Comparison of ENCODE assay signal across 9 mouse cellular contexts in the genomic region with DNA sequence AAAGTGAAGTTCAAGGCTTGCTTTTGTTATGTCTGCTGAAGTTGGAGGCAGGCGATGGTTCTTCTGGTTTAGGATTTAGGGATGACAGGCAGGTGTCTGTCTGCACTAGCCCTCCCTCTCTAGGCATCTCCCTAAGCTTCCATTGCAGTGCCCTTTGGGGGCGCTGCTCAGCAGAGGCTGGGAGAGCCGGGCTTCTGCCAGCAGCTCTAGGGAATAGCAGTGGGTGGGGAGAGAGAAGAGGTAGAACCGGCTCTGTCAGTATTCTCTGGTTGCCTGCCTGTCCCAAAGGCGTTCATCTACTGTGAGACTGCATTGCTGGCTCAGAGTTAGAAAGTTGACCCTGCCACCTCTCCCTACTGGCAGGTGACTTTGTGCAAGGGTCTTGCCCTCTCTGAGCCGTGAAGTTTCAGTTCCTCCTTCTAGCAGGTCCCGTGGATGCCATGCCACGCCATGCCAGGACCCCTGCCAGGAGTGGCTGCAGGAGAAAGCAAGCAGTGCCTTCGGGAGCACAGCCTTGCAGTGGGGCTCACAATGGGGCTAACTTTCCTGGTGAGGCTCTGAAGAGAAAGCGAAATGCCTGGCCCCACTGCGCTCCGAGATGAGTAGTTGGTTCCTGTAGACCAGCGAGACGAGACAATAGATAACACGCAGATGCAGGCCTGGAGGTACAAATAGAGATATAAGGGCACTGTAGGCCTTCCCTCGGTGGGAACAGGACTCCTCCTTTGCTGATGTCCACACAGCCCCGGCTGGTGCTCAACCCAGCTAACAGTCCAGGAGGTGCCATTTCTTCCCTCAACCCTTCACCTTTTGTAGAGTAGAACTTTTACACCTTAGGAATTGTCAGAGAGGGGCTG. TPM values are rescaled to one million over a fixed set of nuclear protein-coding genes. Genes with fewer than 3 reads are reported as not detected.
DNase-seq lines count a peak whose midpoint lies in the region; ATAC-seq and TF ChIP-seq lines count a peak whose summit lies in the region.
"Had no signal": no experiment of that assay in that cellular context is flagged by ENCODE, and none has a peak within 500 bp of the region (broad histone marks: within the 10 kb centered on the region; RNA-seq: fewer than 3 reads in every experiment).

No protein-coding gene starts in this region.

- H3K27ac ChIP-seq in left cerebral cortex, adult 2 months, result peak overlapping the region; percentile 34
- H3K27ac ChIP-seq in embryonic facial prominence, embryonic 12.5 days, result peak overlapping the region; percentile 54; the same call in 1 of the 2 replicates
- H3K27ac ChIP-seq in kidney, postnatal 0 days, result peak overlapping the region; percentile 31; the same call in 1 of the 2 replicates
- no peak overlapping the region for H3K27ac ChIP-seq in forebrain, postnatal 0 days (ENCODE audit: low read depth, low read length)

- no peaks in the 10 kb centered on the region for H3K27me3 ChIP-seq in embryonic facial prominence, embryonic 12.5 days
- no peaks in the 10 kb centered on the region for H3K27me3 ChIP-seq in kidney, postnatal 0 days (ENCODE audit: insufficient read depth, low read length)
- H3K27me3 ChIP-seq in forebrain, postnatal 0 days (ENCODE audit: insufficient read depth, low read length), result no peaks in the 10 kb centered on the region
- H3K27me3 ChIP-seq: megakaryocyte, embryonic 14.5 days had no signal

- peaks cover 86% of the 10 kb centered on the region for H3K4me1 ChIP-seq in embryonic facial prominence, embryonic 12.5 days
- peaks cover 26% of the 10 kb centered on the region for H3K4me1 ChIP-seq in kidney, postnatal 0 days (replicated peaks; ENCODE audit: insufficient read depth, low read length)
- no peaks in the 10 kb centered on the region for H3K4me1 ChIP-seq in forebrain, postnatal 0 days (ENCODE audit: insufficient read depth)

- intact Hi-C loops in left cerebral cortex, adult 2 months (cut with DNase I), result no loop called here

- H3K9me3 ChIP-seq in embryonic facial prominence, embryonic 12.5 days, result no peaks in the 10 kb centered on the region
- no peaks in the 10 kb centered on the region for H3K9me3 ChIP-seq in kidney, postnatal 0 days (replicated peaks; ENCODE audit: low read length)
- H3K9me3 ChIP-seq in forebrain, postnatal 0 days (ENCODE audit: low read length), result no peaks in the 10 kb centered on the region
- H3K9me3 ChIP-seq: megakaryocyte, embryonic 14.5 days had no signal

- DNase-seq in left cerebral cortex, adult 2 months (ENCODE audit: extremely low spot score in 1 of 2, low spot score in 2 of 2), result no peak
- DNase-seq in left cerebral cortex, adult 18-20 months (ENCODE audit: low spot score in 2 of 2), result no peak
- DNase-seq in kidney, postnatal 0 days (ENCODE audit: low spot score), result no peak
- no peak for DNase-seq in cerebellum, postnatal 4 days (ENCODE audit: low spot score in 2 of 2)
- no peak for DNase-seq in right cerebral cortex, postnatal 25 days
- no peak for DNase-seq in forebrain, postnatal 0 days

- peaks cover 14% of the 10 kb centered on the region; the same call in 1 of the 2 replicates for H3K36me3 ChIP-seq in embryonic facial prominence, embryonic 12.5 days
- H3K36me3 ChIP-seq in kidney, postnatal 0 days (ENCODE audit: insufficient read depth, low read length), result no peaks in the 10 kb centered on the region
- H3K36me3 ChIP-seq in forebrain, postnatal 0 days (ENCODE audit: insufficient read depth), result no peaks in the 10 kb centered on the region

- no peak for ATAC-seq in embryonic facial prominence, embryonic 12.5 days (ENCODE audit: insufficient number of reproducible peaks, insufficient read depth, low FRiP score, low TSS enrichment)
- ATAC-seq in kidney, postnatal 0 days (replicated peaks; ENCODE audit: low FRiP score, low read depth), result no peak
- ATAC-seq in megakaryocyte progenitor cell, adult 5-6 weeks (replicated peaks; ENCODE audit: poor library complexity), result peak; percentile 40
- ATAC-seq in forebrain, postnatal 0 days, result no peak

- peak; percentile 53 for TF ChIP-seq CTCF in left cerebral cortex, adult 2 months (IDR thresholded peaks at IDR 0.05)
- peak; percentile 56 for TF ChIP-seq CTCF in kidney, postnatal 0 days (IDR thresholded peaks at IDR 0.05; ENCODE audit: low read depth)
- TF ChIP-seq CTCF in forebrain, postnatal 0 days (IDR thresholded peaks at IDR 0.05; ENCODE audit: low read depth), result no peak

- peak overlapping the region; percentile 22; the same call in 1 of the 2 replicates for H3K4me2 ChIP-seq in embryonic facial prominence, embryonic 12.5 days (replicated peaks)
- no peak overlapping the region for H3K4me2 ChIP-seq in kidney, postnatal 0 days (ENCODE audit: low read length)
- no peak overlapping the region for H3K4me2 ChIP-seq in forebrain, postnatal 0 days (ENCODE audit: low read depth)

- H3K9ac ChIP-seq in embryonic facial prominence, embryonic 12.5 days, result no peak overlapping the region
- no peak overlapping the region for H3K9ac ChIP-seq in kidney, postnatal 0 days (ENCODE audit: low read depth, low read length)
- no peak overlapping the region for H3K9ac ChIP-seq in forebrain, postnatal 0 days

- H3K4me3 ChIP-seq in left cerebral cortex, adult 2 months, result no peak overlapping the region
- no peak overlapping the region for H3K4me3 ChIP-seq in embryonic facial prominence, embryonic 12.5 days
- H3K4me3 ChIP-seq in kidney, postnatal 0 days (replicated peaks; ENCODE audit: low read depth, low read length), result no peak overlapping the region
- no peak overlapping the region for H3K4me3 ChIP-seq in forebrain, postnatal 0 days (ENCODE audit: low read depth, low read length)

- WGBS in embryonic facial prominence, embryonic 12.5 days, result 68% methylated on average over 17 of the region's 17 CpGs
- WGBS in kidney, postnatal 0 days, result 68% methylated on average over 17 of the region's 17 CpGs
- WGBS in forebrain, postnatal 0 days, result 70% methylated on average over 17 of the region's 17 CpGs

RNA-seq across cellular contexts. Expression of gene Capzb, which starts 19.5 kb away (rescaled TPM):
- 100 to 1,000 TPM; 306 to 324 TPM for total RNA-seq in left cerebral cortex, adult 2 months (2021)
- total RNA-seq in left cerebral cortex, adult 18-20 months (2021), result 100 to 1,000 TPM; 302 to 316 TPM
- polyA plus RNA-seq in embryonic facial prominence, embryonic 12.5 days (2016; fragmentation: Nextera tagmentation; extraction: Ambion mirVana), result 415 TPM in 2 replicates
- polyA plus RNA-seq in kidney, postnatal 0 days (2015; fragmentation: Nextera tagmentation; extraction: Ambion mirVana), result 304 and 348 TPM in 2 replicates
- 409 and 415 TPM in 2 replicates for total RNA-seq in megakaryocyte progenitor cell, adult 5-6 weeks (2015)
- 139 and 157 TPM in 2 replicates for total RNA-seq in megakaryocyte progenitor cell, adult 5-6 weeks (2017)
- total RNA-seq in forebrain, postnatal 0 days (2014; rRNA removed), result 98.3 and 113 TPM in 2 replicates
- polyA plus RNA-seq in forebrain, postnatal 0 days (2015; fragmentation: Nextera tagmentation; extraction: Ambion mirVana), result 315 and 325 TPM in 2 replicates
